Mouse (Mus musculus) limb, embryonic 13.5 days (tissue): ENCODE measurements at regions not wholly inside any gene's neighbourhood (a gene's known extent, or its start where the extent isn't known, plus 50 kb on each side); places are given as distances from the start of the nearest gene placed in this dataset.
"Not testable (repeated sequence)": the region's sequence is repeated elsewhere in the genome, so short reads cannot be mapped to it uniquely, and the experiment has no call there.

Experiments
- ATAC-seq: fragments of 200-750 bp; cut with Nextera tagmentation; 2 replicates; pipeline ENCODE4 v1.8.0; 2017; ENCODE audit warnings: low read depth, moderate number of reproducible peaks, moderate TSS enrichment; ENCODE audit not compliant: low FRiP score
- H3K27ac ChIP-seq: fragments of 300-500 bp; sonication (generic); 2 replicates; pipeline ENCODE4 v1.5.1; 2015; ENCODE audit warnings: inconsistent platforms, mild to moderate bottlenecking, moderate library complexity
- H3K27me3 ChIP-seq: fragments of 300-500 bp; sonication (generic); 2 replicates; pipeline ENCODE4 v1.6.1; 2015; ENCODE audit warnings: mild to moderate bottlenecking, inconsistent platforms
- H3K36me3 ChIP-seq: fragments of 300-500 bp; sonication (generic); 2 replicates; pipeline ENCODE4 v1.6.1; 2015; ENCODE audit warnings: inconsistent platforms, mild to moderate bottlenecking, moderate library complexity
- H3K4me1 ChIP-seq: fragments of 300-500 bp; sonication (generic); 2 replicates; pipeline ENCODE4 v1.6.1; 2015; ENCODE audit warnings: inconsistent platforms
- H3K4me2 ChIP-seq: fragments of 300-500 bp; sonication (generic); replicated peaks from 2 replicates; pipeline ENCODE4 v1.6.1; 2015; ENCODE audit warnings: inconsistent platforms, mild to moderate bottlenecking, moderate library complexity
- H3K4me3 ChIP-seq: fragments of 300-500 bp; sonication (generic); 2 replicates; pipeline ENCODE4 v1.5.1; 2015; ENCODE audit warnings: moderate library complexity, mild to moderate bottlenecking, inconsistent platforms
- H3K9ac ChIP-seq: fragments of 300-500 bp; sonication (generic); 2 replicates; pipeline ENCODE4 v1.6.1; 2015; ENCODE audit warnings: mild to moderate bottlenecking, inconsistent platforms
- H3K9me3 ChIP-seq: fragments of 300-500 bp; sonication (generic); 2 replicates; pipeline ENCODE4 v1.6.1; 2016; ENCODE audit warnings: inconsistent platforms
- WGBS: fragments of 180-500 bp; shearing (Covaris S2); methylation state at CpG from one replicate; pipeline ENCODE4 v1.1.7; 2015; 5-methylcytosine and 5-hydroxymethylcytosine counted together

- Histone ChIP-seq H3K4me2 (no peak overlapping the region), H3K4me1 (no peaks in the 10 kb centered on the region), H3K9ac (no peak overlapping the region), H3K4me3 (no peak overlapping the region), H3K36me3 (no peaks in the 10 kb centered on the region), H3K27me3 (no peaks in the 10 kb centered on the region), H3K27ac (no peak overlapping the region), H3K9me3 (no peaks in the 10 kb centered on the region)
- no peak for ATAC-seq
- WGBS = 83% methylated on average over 3 of the region's 3 CpGs
Observed at GRCm38 (mm10) chr2:94772801-94773200, 334.9 kb upstream of the Api5 start.

- H3K4me2 ChIP-seq = no peak overlapping the region
- no peak overlapping the region for H3K27ac ChIP-seq
- no peak overlapping the region for H3K9ac ChIP-seq
- no peaks in the 10 kb centered on the region for H3K36me3 ChIP-seq
- H3K4me1 ChIP-seq = no peaks in the 10 kb centered on the region
- H3K4me3 ChIP-seq = no peak overlapping the region
- H3K27me3 ChIP-seq = no peaks in the 10 kb centered on the region
- H3K9me3 ChIP-seq = no peaks in the 10 kb centered on the region
- no peak for ATAC-seq
- 72% methylated on average over 4 of the region's 4 CpGs for WGBS
Observed at GRCm38 (mm10) chr2:94772268-94772667, 334.3 kb upstream of the Api5 start.

GRCm38 (mm10) chr2:94766524-94766923, 328.6 kb upstream of the Api5 start:
- WGBS = 89% methylated on average over 2 of the region's 2 CpGs
- ATAC-seq = no peak
- H3K4me2 ChIP-seq = no peak overlapping the region

GRCm38 (mm10) chr2:94764852-94765435, 327.0 kb upstream of the Api5 start:
- 44% methylated on average over 8 of the region's 8 CpGs for WGBS
- H3K4me2 ChIP-seq = no peak overlapping the region

More at GRCm38 (mm10) chr2:94766524-94766923, 328.6 kb upstream of the Api5 start:
- H3K4me3 ChIP-seq = no peak overlapping the region
- H3K36me3 ChIP-seq = no peaks in the 10 kb centered on the region
- H3K27ac ChIP-seq = no peak overlapping the region
- no peaks in the 10 kb centered on the region for H3K27me3 ChIP-seq
- H3K4me1 ChIP-seq = no peaks in the 10 kb centered on the region
- no peak overlapping the region for H3K9ac ChIP-seq
- no peaks in the 10 kb centered on the region for H3K9me3 ChIP-seq

GRCm38 (mm10) chr2:94764451-94764850, 326.5 kb upstream of the Api5 start:
- no peak for ATAC-seq
- Histone ChIP-seq H3K4me1 (no peaks in the 10 kb centered on the region), H3K4me2 (no peak overlapping the region), H3K4me3 (no peak overlapping the region), H3K9ac (no peak overlapping the region), H3K27me3 (no peaks in the 10 kb centered on the region), H3K36me3 (no peaks in the 10 kb centered on the region), H3K27ac (no peak overlapping the region), H3K9me3 (no peaks in the 10 kb centered on the region)
- 21% methylated on average over 3 of the region's 3 CpGs for WGBS

More at GRCm38 (mm10) chr2:94764852-94765435, 327.0 kb upstream of the Api5 start:
- no peak overlapping the region for H3K27ac ChIP-seq
- H3K9me3 ChIP-seq = no peaks in the 10 kb centered on the region
- H3K4me1 ChIP-seq = no peaks in the 10 kb centered on the region
- H3K27me3 ChIP-seq = no peaks in the 10 kb centered on the region
- no peaks in the 10 kb centered on the region for H3K36me3 ChIP-seq
- no peak for ATAC-seq
- no peak overlapping the region for H3K4me3 ChIP-seq
- no peak overlapping the region for H3K9ac ChIP-seq

GRCm38 (mm10) chr2:94748161-94748711, 310.3 kb upstream of the Api5 start:
- no peak for ATAC-seq
- no peak overlapping the region for H3K4me2 ChIP-seq
- no peaks in the 10 kb centered on the region for H3K9me3 ChIP-seq
- H3K9ac ChIP-seq = no peak overlapping the region
- H3K27me3 ChIP-seq = no peaks in the 10 kb centered on the region
- H3K4me1 ChIP-seq = no peaks in the 10 kb centered on the region
- no peak overlapping the region for H3K4me3 ChIP-seq
- WGBS = 91% methylated on average over 3 of the region's 3 CpGs
- no peaks in the 10 kb centered on the region for H3K36me3 ChIP-seq
- H3K27ac ChIP-seq = no peak overlapping the region

GRCm38 (mm10) chr2:94729791-94730190, 291.9 kb upstream of the Api5 start:
- WGBS = 86% methylated on average over 5 of the region's 5 CpGs
- no peak for ATAC-seq

GRCm38 (mm10) chr2:94699383-94699782, 261.4 kb upstream of the Api5 start:
- H3K9me3 ChIP-seq = no peaks in the 10 kb centered on the region
- ATAC-seq = no peak
- no peak overlapping the region for H3K4me2 ChIP-seq
- H3K36me3 ChIP-seq = no peaks in the 10 kb centered on the region
- H3K9ac ChIP-seq = no peak overlapping the region
- no peak overlapping the region for H3K27ac ChIP-seq
- H3K27me3 ChIP-seq = no peaks in the 10 kb centered on the region
- WGBS = 71% methylated on average over 1 of the region's 1 CpGs
- no peaks in the 10 kb centered on the region for H3K4me1 ChIP-seq
- H3K4me3 ChIP-seq = no peak overlapping the region

More at GRCm38 (mm10) chr2:94729791-94730190, 291.9 kb upstream of the Api5 start:
- Histone ChIP-seq H3K9me3 (no peaks in the 10 kb centered on the region), H3K9ac (no peak overlapping the region), H3K36me3 (no peaks in the 10 kb centered on the region), H3K27me3 (no peaks in the 10 kb centered on the region), H3K4me2 (no peak overlapping the region), H3K4me3 (no peak overlapping the region), H3K27ac (no peak overlapping the region), H3K4me1 (no peaks in the 10 kb centered on the region)

- Histone ChIP-seq H3K9me3 (no peaks in the 10 kb centered on the region), H3K27ac (no peak overlapping the region), H3K9ac (no peak overlapping the region), H3K4me1 (peaks cover 5% of the 10 kb centered on the region), H3K36me3 (no peaks in the 10 kb centered on the region), H3K27me3 (no peaks in the 10 kb centered on the region), H3K4me2 (no peak overlapping the region), H3K4me3 (no peak overlapping the region)
- 70% methylated on average over 3 of the region's 3 CpGs for WGBS
- ATAC-seq = no peak
Observed at GRCm38 (mm10) chr2:94695212-94695611, 257.3 kb upstream of the Api5 start.

GRCm38 (mm10) chr2:94690560-94690959, 252.6 kb upstream of the Api5 start:
- Histone ChIP-seq H3K4me1 (peaks cover 8% of the 10 kb centered on the region), H3K9ac (no peak overlapping the region), H3K9me3 (no peaks in the 10 kb centered on the region), H3K27ac (no peak overlapping the region), H3K4me2 (no peak overlapping the region), H3K27me3 (no peaks in the 10 kb centered on the region), H3K36me3 (no peaks in the 10 kb centered on the region), H3K4me3 (no peak overlapping the region)
- 19% methylated on average over 4 of the region's 4 CpGs for WGBS
- peak; percentile 40; the same call in 1 of the 2 replicates for ATAC-seq

GRCm38 (mm10) chr2:94685619-94686018, 247.7 kb upstream of the Api5 start:
- H3K9me3 ChIP-seq, ATAC-seq, H3K36me3 ChIP-seq, H3K4me2 ChIP-seq, H3K27ac ChIP-seq, H3K9ac ChIP-seq, H3K4me1 ChIP-seq, H3K4me3 ChIP-seq, H3K27me3 ChIP-seq: not testable (repeated sequence)
- 83% methylated on average over 5 of the region's 5 CpGs for WGBS

- Histone ChIP-seq H3K36me3 (no peaks in the 10 kb centered on the region), H3K4me3 (no peak overlapping the region), H3K9me3 (no peaks in the 10 kb centered on the region), H3K27ac (no peak overlapping the region), H3K4me1 (no peaks in the 10 kb centered on the region), H3K27me3 (no peaks in the 10 kb centered on the region), H3K9ac (no peak overlapping the region), H3K4me2 (no peak overlapping the region)
- peak; percentile 67; the same call in 1 of the 2 replicates for ATAC-seq
- WGBS = 64% methylated on average over 6 of the region's 6 CpGs
Observed at GRCm38 (mm10) chr2:94680096-94680765, 242.3 kb upstream of the Api5 start.
